Mouse (Mus musculus): ENCODE data around the gene Pigs.

Gene Pigs

DNA sequence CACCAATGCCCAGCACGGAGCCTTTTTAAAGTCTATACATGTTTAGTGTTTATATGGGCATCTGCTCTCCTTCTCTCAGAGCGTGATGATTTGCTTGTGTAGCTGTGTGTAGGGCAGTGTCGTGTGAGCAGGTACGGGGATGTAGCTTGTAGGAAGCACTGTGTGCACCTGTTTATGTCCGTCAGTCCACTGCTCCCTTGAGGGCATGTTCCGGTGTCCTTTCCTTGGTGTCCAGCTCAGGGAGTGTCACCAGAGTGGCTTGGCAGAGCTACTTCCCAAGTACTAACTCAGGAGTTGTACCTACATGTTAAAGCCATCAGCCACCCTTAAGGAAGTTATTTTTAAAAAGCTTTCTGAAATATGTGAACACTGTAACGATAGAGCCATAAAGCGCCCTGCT, 8.8 kb downstream of the Pigs start:
- no peak for DNase-seq (ENCODE audit: low read depth)

DNA sequence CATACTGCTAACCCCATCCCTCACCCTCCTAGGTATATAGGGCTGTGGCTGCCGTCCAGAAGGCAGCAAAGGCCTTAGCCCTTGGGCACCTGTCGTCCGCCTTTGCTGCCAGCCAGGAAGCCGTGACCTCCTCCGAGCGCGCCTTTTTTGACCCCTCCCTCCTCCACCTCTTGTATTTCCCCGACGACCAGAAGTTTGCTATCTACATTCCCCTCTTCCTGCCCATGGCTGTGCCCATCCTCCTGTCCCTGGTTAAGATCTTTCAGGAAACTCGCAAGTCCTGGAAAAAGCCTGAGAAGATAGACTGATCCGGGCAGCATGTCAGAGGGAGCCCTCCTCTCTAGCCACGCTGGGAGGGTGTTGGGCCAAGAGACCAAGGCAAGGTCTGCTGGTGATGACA, 13.5 kb downstream of the Pigs start:
- no peak for DNase-seq (ENCODE audit: low read depth)

DNA sequence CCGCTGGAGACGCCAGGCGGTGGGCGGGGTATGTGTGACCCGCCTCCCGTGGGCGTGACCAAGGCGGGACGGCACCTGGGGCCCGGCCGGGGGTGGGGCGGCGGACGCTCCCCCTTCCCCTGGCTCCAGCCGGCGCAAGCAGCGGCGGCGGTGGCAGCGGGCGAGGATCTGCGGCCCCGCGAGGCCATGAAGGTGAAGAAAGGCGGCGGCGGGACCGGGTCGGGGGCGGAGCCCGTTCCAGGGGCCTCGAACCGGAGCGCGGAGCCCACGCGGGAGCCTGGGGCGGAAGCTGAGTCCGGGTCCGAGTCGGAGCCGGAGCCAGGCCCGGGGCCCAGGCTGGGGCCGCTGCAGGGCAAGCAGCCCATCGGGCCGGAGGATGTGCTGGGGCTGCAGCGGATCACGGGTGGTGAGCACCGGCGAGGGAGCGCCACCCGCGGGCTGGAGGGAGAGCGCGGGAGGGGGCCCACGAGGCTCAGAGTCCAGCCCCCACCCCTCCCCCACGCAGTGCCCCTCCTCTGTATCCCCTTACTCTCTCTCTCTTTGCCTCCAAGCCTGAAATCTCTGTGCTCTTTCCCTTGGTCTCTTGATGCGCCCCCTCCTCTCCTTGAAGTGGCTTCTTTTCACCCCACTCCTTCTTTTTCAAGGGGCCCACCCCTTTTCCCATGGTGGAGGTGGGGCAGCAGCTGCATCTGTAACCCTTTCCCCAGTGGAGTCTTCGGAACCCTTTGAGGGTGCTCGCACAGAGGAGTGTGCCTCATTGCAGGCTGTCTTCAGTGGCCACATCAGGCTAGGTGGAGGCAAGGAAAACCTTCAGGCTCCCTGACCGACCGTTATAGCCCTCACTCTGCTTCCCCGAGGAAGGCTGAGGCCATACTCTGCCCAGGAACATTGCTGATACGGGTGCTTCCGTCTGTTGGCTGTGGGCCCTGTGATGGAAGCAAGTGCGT, 15.4 kb downstream of the Pigs start, which contains the start of gene Unc119:
TSS of gene Unc119 (plus strand) at position 102 of the 947 bp plus-strand sequence.
- DNase-seq (ENCODE audit: low read depth), result peak; percentile 57

DNA sequence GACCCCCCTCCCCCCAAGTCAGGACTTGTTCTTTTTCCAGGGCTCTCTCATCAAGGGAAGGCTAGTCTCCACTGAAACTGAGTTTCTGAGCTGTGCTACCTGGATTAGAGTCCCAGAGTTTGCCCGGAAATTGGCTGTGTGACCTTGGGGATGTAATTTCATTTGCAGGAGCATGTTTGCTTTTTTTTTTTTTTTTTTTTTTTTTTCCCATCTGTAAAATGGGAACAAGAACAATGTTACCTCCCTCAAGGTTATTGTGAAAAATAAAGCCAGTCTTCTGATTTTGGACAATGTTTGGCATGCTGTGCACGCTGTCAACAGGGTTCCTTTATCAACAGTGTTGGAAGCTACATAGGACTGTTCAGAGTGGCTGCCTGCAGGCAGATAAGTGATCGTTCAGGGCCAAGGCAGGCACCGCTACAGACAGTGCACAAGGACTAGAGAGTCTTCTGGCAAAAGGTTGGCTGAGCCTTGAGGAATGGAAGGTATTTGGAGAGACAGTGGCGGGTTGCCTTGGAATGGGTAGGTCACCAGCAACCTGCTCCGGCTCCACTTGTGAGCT, 16.2 kb downstream of the Pigs start:
- DNase-seq (ENCODE audit: low read depth), result peak; percentile 66

DNA sequence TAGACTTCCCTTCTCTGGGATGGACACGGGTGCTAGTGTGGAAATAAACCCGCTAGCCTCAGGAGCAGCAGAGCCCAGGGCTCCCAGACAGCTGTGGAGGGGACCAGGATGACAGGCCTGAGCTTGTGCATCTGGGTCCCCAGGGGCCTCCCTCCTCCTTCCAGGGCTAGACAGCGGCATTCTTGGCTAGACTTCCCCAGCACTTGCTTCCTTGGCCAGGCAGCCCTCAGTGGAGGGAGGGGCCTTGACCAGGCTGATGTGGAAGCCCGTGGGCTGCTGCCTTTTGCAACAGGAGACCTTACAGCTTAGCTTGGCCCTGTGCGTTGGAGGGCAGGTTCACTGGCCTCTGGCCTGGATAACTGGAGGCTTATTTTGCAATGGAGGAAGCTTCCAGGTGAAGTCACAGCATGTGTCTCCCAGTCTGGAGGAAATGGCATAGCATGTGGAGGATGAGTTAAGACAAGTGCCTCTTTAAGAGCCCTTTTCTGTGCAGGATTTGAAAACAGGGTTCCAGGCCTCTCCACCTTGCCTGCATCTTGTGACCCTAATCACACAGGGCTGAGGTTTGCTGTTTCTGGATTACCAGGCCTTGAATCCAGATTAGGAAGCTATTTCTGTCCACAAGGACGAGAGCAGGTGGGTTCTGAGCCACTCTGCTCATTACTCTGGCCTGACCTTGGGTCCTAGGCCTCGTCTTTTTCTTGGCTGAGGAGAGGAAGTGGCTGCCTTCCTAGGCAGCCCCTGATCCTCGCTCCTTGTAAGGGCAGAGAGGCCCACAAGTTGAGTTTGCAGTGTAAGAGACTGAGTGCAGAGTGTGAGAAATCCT, 16.9 kb downstream of the Pigs start:
- no peak for DNase-seq (ENCODE audit: low read depth)

DNA sequence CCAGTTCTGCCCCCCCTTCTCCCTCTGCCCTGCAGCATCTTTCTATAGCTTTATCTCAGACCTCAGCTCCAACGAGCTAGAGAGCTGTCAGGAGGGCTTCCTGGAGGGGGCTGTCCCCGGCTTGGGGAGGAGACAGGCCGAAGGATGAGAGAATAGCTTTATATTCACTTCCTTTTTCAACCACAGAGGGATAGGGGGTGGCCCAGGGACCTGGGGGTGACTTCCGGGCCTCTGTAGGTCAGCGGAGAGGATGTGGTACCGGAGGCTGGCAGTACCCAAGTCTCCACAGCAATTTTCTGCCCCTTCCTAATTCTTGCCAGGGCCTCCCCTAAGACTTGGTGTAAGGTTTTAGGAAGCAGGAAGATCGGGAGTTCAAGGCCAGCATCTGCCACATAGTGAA, 17.6 kb downstream of the Pigs start:
- DNase-seq (ENCODE audit: low read depth), result no peak

DNA sequence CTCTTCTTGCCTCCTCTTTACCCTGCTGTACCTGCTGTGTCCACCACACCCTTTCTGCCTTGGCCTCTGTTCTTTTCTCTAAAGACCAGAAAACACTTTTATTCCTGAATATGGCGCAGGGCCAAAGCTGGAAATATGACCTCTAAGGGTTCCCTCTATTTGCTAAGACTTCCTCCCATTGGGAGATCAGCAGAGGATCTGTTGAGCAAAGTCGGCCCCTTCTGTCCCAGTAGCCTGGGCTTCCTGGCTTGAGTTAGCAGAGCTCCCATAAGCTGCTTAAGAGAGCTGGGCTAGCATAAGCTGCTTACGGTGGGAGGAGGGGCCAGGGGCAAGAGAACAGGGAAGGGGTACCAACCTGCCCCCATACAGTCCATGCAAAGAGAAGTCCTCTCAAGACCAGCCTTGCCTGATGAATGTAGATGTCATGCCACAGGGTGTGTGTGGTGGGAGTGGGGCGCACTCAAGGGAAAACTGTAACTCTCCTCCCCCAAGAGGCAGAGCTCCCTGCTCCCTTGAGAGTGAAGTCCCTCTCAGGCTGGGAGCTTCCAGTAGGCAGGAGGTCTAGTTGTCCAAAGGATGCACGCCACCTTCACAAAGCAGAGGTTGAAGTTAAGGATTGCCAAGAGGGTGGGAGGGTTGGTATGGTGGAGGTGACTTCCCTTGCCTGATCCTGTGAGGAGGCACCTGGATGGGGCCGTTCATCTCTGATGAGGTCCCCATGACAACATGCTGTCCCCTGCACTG, 18.3 kb downstream of the Pigs start:
- no peak for DNase-seq (ENCODE audit: low read depth)

DNA sequence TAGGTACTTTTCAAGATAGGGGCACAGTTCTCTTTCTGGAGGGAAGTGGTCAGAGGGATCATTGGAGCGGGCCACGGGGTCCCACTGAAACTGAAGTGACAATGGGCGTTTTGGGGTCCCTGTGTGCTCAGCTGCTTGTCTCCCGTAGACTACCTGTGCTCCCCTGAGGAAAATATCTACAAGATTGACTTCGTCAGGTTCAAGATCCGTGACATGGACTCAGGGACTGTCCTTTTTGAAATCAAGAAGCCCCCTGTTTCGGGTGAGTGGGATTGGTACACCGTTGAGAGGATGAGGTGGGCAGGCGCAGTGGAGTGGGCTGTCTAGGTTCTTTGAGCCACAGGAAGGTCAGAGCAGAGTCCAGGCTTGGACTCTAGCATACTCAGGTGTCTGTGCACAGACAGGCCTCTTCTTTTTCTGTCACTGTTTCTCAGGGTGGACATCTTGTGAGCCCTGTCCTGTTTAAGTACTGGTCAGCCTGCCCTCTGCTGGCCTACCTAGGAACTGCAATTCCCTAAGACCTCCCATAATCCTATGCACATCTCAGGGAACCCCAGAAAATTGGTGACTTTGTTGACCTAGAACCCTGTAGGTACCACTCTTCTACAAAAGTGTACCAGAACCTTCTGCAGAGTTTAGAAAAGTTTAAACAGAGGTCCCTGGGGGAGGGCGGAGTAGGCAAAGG, 19.0 kb downstream of the Pigs start:
- peak; percentile 81 for DNase-seq (ENCODE audit: low read depth)

DNA sequence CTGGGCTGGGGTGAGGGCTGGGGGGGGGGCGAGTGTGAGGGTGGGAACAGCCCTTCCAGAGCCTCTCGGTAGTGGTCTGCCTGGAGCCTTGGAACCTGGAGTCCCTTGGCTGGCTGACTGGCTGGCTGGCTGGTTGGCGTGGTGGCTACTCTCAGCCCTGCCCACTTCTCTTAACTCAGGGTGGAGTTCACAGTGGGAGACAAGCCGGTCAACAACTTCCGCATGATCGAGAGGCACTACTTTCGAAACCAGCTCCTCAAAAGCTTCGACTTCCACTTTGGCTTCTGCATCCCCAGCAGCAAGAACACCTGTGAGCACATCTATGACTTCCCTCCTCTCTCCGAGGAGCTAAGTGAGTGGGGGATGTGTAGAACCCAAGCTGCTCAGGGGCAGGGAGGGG, 19.7 kb downstream of the Pigs start:
- no peak for DNase-seq (ENCODE audit: low read depth)

DNA sequence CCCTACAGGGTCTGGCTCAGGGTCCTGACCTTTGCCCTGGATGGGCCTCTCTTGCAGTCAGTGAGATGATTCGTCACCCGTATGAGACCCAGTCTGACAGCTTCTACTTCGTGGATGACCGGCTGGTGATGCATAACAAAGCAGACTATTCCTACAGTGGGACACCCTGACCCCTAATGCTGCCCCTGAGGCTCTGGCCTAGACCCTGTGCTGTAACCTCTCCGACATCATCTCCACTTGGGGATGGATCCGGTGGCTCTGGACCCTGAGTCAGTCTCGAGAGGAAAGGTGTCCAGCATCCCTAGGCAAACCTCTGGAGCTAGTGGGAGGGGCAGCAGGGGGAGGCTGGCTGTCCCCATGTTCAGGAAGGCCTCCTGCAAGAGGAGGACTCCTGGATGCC, 20.3 kb downstream of the Pigs start:
- no peak for DNase-seq (ENCODE audit: low read depth)

DNA sequence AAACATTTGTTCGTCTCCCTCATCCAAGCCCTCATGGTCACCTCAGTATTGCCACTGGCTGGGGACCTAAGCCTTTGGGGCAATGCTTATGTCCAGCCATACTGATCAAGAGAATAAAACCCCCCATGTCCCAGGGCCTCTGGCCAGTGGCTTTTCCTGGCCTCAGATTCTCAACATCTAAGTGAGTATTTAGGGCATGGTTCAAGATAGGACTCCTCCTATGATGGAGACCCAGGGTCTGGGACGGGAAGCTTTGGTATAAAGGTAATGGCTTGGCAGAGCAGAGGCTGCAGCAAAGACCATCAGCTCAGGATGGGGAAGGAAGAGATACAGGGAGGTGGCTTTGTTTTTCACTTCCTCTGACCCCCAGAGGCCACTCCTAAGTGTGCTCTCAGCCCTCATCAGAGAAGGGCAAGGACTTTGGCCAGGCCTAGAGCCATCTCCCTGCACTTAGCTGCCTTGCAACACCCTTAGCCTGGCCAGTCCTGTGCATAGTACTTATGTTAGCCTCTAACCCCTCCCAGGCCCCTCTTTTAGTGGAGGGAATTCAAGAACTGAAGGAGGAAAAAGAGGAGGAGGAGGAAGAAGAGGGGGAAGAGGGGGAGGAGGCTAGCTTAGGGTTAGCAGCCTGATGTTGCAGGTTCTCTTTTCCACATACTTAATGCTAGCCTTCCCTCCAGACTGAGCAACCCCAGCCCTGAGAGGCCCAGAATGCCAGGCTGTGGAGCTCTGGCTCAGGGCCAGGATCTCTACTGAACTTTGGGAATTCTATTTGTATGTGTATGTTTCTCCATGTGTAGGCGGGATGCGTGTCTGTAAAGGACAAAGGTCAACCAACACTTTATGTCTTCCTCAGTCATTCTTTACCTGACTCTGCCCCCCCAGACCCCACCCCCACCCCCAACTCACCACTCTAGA, 21.5 kb downstream of the Pigs start:
- DNase-seq (ENCODE audit: low read depth), result no peak

DNA sequence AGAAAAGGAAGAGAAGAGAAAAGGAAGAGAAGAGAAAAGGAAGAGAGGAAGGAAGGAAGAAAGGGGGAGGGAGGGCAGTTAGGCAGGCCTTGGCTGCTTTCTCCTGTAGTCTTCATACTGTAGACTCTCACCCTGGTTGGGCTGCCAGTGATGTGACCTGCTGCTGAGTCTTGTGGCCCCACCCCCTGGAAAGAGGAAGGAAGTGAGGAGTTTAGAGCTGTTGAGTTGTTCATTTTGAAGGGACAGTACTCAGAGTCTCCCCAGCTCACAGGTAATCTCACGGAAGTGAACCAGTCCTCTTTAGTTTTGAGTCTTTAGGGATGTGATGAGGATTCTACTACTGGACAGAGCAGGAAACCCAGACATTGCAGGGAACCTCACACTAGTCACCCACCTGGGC, 24.9 kb downstream of the Pigs start:
- DNase-seq (ENCODE audit: low read depth), result no peak

DNA sequence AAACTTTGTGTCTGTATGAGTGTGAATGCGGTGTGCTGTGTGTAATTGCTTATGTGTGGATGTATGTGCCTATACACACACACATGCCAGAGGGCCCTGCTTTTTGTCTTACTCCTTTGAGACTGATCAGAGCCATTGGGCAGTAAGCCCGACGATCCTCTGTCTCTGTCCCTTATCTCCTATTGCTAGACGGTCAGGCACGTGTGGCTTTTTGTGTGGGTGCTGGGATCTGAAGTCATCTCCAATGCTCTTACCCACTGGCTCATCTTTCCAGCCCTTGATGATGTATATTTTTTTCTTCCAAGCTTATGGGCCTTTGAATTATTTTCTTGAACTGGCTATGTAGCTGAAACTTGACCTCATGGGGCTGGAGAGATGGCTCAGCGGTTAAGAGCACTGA, 26.7 kb downstream of the Pigs start:
- no peak for DNase-seq (ENCODE audit: low read depth)

DNA sequence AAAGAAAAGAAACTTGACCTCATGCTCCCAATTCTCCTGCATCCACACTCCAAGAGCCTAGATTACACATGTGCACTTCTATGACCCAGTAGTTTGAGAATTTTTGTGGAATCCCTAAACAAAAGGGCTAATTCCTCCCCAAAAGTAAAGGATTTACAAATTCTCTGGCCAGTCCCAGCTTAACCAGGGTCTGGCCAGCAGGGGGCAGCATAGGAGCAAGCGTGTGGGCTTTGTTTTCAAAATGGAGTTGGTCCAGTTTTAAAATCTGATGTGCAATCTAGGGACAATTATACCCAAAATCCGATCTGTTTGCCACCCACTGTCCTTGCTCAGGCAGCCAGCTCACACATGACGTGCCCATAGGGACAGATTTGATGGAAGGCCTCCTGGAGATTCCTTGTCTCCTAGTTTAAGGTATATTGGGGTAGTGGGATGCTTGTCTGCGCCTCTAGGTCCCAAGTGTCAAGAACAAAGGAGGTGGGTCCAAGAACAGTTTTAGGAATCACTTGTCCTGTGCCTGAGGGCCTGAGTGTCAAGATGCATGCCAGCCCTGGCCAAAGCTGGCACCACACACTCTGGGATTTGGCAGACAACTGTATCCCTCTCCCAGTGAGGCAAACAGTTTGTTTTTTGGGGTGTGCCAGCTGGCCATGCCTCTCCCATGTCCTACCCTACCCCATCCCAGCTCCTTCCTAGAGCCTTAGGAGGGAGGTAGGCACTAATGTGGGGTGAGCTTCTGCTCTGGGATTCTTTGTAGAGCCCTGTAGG, 27.4 kb downstream of the Pigs start:
- DNase-seq (ENCODE audit: low read depth), result peak; percentile 44

DNA sequence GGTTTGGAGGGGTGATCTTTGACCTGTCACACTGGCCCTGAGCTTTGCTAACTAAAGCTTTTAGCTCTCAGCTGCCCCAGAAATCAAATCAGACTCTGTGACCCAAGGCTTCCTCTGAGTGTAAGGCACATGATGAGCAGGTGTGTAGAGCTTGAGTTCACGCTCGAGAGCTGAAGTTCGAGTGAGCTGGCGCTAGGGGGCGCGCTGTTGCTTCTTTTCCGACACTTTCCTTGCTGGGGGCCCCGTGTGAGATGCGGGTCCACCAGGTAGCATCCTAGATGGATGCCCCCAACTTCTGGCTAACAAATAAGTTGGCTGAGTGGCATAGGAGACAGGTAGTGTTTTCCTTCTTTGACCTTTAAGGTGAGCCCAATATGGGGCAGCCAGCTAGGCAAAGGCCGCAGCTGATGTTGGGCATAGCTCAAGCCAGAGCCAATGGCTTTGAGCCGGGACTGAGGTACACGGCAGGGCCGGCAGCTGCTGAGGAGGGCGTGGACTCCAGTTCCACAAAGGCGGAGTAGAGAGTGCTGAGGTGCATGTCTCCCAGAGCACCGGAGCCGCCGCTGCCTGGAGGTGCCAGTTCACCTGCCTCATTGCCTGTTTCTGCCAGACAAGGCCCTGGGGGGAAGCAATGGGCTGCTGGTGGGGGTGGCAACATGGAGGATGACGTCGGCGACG, 30.3 kb downstream of the Pigs start:
- DNase-seq (ENCODE audit: low read depth), result peak; percentile 53

DNA sequence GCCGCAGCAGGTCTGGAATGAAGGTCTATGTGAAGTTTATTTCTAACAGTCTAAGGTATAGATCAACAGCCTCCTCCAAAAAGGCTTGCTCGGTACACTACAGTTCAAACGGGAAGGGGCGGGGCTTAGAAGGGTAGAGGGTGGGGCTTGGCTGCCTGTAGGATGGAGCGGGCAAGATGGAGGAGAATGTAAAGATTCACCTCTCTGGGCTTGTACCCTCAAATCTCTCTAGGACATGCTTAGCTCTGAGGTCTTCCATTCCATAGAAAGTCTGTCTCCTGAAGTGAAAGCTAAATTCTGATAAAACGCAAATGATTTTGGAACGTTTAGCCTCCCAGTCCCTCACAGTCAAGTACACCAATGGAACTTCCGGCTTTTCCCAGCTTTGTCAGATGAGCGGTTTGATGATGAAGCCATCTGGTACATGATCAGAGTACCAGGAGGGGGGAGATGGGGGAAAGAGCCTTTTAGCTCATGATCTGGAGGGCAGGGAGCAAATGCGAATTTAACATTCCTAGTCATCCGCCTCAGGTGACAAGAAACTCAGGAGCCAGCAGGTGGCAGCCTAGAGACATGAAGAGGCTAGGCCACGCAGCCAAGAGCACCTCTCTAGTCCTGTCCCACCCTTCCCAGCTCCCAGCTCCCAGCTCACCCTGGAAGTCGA, 32.0 kb downstream of the Pigs start:
- peak; percentile 80 for DNase-seq (ENCODE audit: low read depth)

DNA sequence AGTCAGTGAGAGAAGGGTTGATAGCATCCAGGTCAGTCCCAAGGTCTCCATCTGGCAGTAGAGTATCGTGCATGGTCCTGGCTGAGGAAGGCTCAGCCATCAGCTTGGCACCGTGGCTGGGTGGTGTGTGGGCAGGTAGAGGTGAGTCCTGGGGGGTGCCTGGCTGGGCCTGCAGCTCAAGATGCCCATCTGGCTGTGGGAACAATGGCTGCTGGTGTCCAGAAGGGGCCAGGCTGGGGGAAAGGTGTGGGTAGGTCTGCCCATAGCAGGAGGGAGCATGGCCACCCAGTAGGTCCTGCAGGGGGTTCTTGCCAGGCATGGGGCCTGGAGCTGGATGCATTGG, 32.5 kb downstream of the Pigs start:
- no peak for DNase-seq (ENCODE audit: low read depth)

DNA sequence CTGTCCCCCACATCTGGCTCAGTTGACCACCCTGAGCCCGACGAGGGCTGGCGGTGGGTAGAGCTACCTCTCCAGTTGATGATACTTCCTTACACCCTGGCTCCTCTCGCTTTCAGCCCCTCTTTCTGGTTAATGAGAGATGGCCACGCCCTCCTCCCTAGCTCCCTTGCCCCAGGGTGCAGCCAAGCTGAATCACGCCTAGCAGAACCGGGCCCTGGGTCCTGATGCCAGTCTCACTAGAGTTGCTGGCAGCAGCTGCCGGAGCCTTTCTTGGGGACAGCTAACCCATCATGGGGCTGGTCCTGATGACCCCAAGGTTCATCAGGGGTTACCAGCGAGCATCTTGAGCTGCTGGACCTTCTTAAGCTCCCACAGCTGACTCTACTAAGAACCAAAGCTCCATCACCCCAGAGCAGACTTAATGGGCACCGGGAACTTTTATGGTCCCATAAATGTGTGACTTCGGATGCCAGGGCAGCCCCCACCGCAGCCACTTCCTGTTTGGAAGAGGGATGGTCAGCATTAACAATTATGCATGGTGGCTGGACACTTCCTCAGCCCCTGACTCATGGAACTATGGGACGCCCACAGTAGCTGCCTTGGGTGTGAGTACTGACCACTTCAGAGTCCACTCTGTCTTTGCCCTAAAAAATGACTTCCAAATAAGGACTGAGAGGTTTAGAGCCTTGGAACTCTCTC, 35.2 kb downstream of the Pigs start:
- no peak for DNase-seq (ENCODE audit: low read depth)

Measured in c-Kit-positive CD71-positive TER-119-negative erythroid progenitor cells, embryonic 14.5 days (primary cell).